Mouse (Mus musculus) embryonic facial prominence, embryonic 12.5 days (tissue): ENCODE data around the gene Hmx3. TPM values are rescaled to one million over a fixed set of nuclear protein-coding genes. Genes with fewer than 3 reads are reported as not detected.

Experiments used
- ATAC-seq: fragments of 200-750 bp; cut with Nextera tagmentation; 2 replicates; pipeline ENCODE4 v1.8.0; 2017; ENCODE audit not compliant: insufficient number of reproducible peaks, insufficient read depth, low FRiP score, low TSS enrichment
- H3K27ac ChIP-seq: fragments of 300-500 bp; sonication (generic); 2 replicates; pipeline ENCODE4 v1.5.1; 2016; ENCODE audit warnings: mild to moderate bottlenecking
- H3K27me3 ChIP-seq: fragments of 300-500 bp; sonication (generic); 2 replicates; pipeline ENCODE4 v1.6.1; 2016; ENCODE audit warnings: mild to moderate bottlenecking, moderate library complexity
- H3K36me3 ChIP-seq: fragments of 300-500 bp; sonication (generic); 2 replicates; pipeline ENCODE4 v1.6.1; 2016; ENCODE audit warnings: mild to moderate bottlenecking
- H3K4me1 ChIP-seq: fragments of 300-500 bp; sonication (generic); 2 replicates; pipeline ENCODE4 v1.6.1; 2016
- H3K4me2 ChIP-seq: fragments of 300-500 bp; sonication (generic); replicated peaks from 2 replicates; pipeline ENCODE4 v1.6.1; 2016; ENCODE audit warnings: mild to moderate bottlenecking, moderate library complexity
- H3K4me3 ChIP-seq: fragments of 300-500 bp; sonication (generic); 2 replicates; pipeline ENCODE4 v1.5.1; 2016; ENCODE audit warnings: mild to moderate bottlenecking
- H3K9ac ChIP-seq: fragments of 300-500 bp; sonication (generic); 2 replicates; pipeline ENCODE4 v1.6.1; 2016; ENCODE audit warnings: mild to moderate bottlenecking, moderate library complexity
- H3K9me3 ChIP-seq: fragments of 300-500 bp; sonication (generic); 2 replicates; pipeline ENCODE4 v1.6.1; 2016; ENCODE audit warnings: mild to moderate bottlenecking, moderate library complexity
- WGBS: fragments of 180-500 bp; shearing (Covaris S2); methylation state at CpG from one replicate; pipeline ENCODE4 v1.1.7; 2016; 5-methylcytosine and 5-hydroxymethylcytosine counted together
- polyA plus RNA-seq: library from polyadenylated mRNA; unstranded; fragments of >200 nt; fragmentation: Nextera tagmentation; extraction: Ambion mirVana; gene quantifications from 2 replicates; pipeline ENCODE4 v1.2.1, GENCODE M21; 2016

Gene Hmx3
- polyA plus RNA-seq, 1 experiment from 2014 or later, result 0.22 TPM

DNA sequence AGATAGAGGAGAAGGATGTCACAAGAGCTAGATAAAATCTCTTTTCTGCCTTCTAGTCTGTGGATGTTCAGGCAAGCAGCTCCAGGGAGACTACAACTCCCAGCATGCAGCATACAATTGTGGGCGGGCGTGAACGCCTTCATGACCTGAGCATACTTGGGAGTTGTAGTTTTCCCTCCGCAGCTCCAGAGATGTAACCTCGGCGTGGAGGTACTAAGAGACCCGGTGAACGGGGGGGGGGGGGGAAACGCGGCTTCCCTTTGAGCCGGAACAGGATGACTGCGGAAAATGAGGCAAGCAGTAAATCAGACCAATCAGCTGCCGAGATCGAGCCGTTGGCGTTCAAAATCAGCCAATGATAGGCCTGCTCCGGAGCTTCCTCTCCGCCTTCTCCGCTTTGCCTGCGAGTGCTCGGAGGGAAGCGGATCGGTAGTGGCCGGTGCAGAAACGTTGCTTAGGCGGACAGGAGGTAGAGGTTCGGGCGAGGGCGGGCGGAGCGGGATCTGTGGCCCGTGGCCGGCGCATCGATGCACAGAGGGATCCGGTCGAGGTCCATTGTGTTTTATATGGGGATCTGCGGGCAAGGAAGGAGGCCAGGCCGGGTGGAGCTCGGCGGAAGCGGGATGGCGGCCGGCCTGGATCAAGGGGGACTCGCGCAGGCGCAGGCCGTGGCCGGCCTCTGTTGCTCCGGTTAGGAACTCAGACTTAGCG is 17.5 kb downstream of the Hmx3 start, which contains the start of gene Bub3:
TSS of gene Bub3 (plus strand) at position 237 of the 711 bp plus-strand sequence.
- WGBS, result under 1% methylated on average over 43 of the region's 51 CpGs
- H3K4me2 ChIP-seq, result peak within 1 kb of the TSS; percentile 60
- H3K27me3 ChIP-seq, result peaks cover 28% of the 10 kb centered on the region
- H3K9ac ChIP-seq, result peak within 1 kb of the TSS; percentile 84
- peak within 1 kb of the TSS; percentile 81 for H3K4me3 ChIP-seq
- H3K27ac ChIP-seq, result peak within 1 kb of the TSS; percentile 89
- no peaks in the 10 kb centered on the region for H3K9me3 ChIP-seq
- peak; percentile 97 for ATAC-seq
- H3K4me1 ChIP-seq, result peaks cover 7% of the 10 kb centered on the region; the same call in 1 of the 2 replicates
- peaks cover 24% of the 10 kb centered on the region for H3K36me3 ChIP-seq

- H3K27me3 ChIP-seq, result peaks cover 23% of the 10 kb centered on the region
- H3K4me3 ChIP-seq, result peak overlapping the region; percentile 81
- H3K9me3 ChIP-seq, result no peaks in the 10 kb centered on the region
- H3K4me2 ChIP-seq, result peak overlapping the region; percentile 60
- under 1% methylated on average over 14 of the region's 14 CpGs for WGBS
- peak overlapping the region; percentile 84 for H3K9ac ChIP-seq
- ATAC-seq, result peak; percentile 45; the same call in 1 of the 2 replicates
- peak overlapping the region; percentile 89 for H3K27ac ChIP-seq
- H3K36me3 ChIP-seq, result peaks cover 24% of the 10 kb centered on the region
- peaks cover 7% of the 10 kb centered on the region; the same call in 1 of the 2 replicates for H3K4me1 ChIP-seq
These were observed 18.0 kb downstream of the Hmx3 start for GRCm38 (mm10) chr7:131560697-131561042.

GRCm38 (mm10) chr7:131575246-131575645 is 32.6 kb downstream of the Hmx3 start:
- H3K4me1 ChIP-seq, result no peaks in the 10 kb centered on the region
- no peaks in the 10 kb centered on the region for H3K27me3 ChIP-seq
- no peak overlapping the region for H3K27ac ChIP-seq
- no peak overlapping the region for H3K4me2 ChIP-seq
- no peak for ATAC-seq
- WGBS, result 75% methylated on average over 6 of the region's 6 CpGs
- H3K4me3 ChIP-seq, result no peak overlapping the region
- H3K36me3 ChIP-seq, result peaks cover 23% of the 10 kb centered on the region
- no peaks in the 10 kb centered on the region for H3K9me3 ChIP-seq
- H3K9ac ChIP-seq, result no peak overlapping the region

DNA sequence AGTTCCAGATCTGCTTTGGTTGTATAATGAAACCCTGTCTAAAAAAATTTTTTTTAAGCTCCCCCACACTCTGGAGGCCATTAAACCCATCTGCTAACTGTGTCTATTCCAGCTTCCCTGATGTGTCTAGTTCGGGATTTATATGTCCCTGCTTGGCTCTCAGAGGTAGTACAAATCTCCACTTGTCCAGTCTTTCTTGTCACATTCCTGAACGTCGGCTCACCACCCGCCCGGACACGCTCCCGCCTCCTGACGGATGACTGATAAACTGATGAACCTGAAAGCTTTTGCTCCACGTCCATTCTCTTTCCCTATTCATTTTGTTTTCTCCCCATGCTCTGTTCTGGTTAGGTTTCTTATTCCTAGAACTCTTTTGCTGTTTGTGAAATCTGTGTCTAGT is 39.5 kb downstream of the Hmx3 start:
- Histone ChIP-seq H3K9me3 (no peaks in the 10 kb centered on the region), H3K4me2 (no peak overlapping the region), H3K9ac (no peak overlapping the region), H3K36me3 (no peaks in the 10 kb centered on the region), H3K27me3 (no peaks in the 10 kb centered on the region), H3K4me1 (no peaks in the 10 kb centered on the region), H3K27ac (no peak overlapping the region), H3K4me3 (no peak overlapping the region)
- 78% methylated on average over 9 of the region's 9 CpGs for WGBS
- ATAC-seq, result no peak

- Histone ChIP-seq H3K9me3 (no peaks in the 10 kb centered on the region), H3K4me1 (no peaks in the 10 kb centered on the region), H3K27ac (no peak overlapping the region), H3K4me2 (no peak overlapping the region), H3K36me3 (no peaks in the 10 kb centered on the region), H3K4me3 (no peak overlapping the region), H3K9ac (no peak overlapping the region), H3K27me3 (no peaks in the 10 kb centered on the region)
- no peak for ATAC-seq
- WGBS, result 49% methylated on average over 5 of the region's 5 CpGs
These were observed 42.9 kb downstream of the Hmx3 start for GRCm38 (mm10) chr7:131585551-131585950.

Other genes starting within 250 kb of the Hmx3 start
- not detected in 2 replicates for gene Cuzd1, start 220.6 kb upstream of the Hmx3 start, polyA plus RNA-seq
- not detected in 2 replicates for gene Fam24b, start 213.4 kb upstream of the Hmx3 start, polyA plus RNA-seq
- gene Fam24a, start 209.0 kb upstream of the Hmx3 start, polyA plus RNA-seq, result not detected in 2 replicates
- 21.0 and 23.4 TPM in 2 replicates for gene 2310057M21Rik, start 180.1 kb upstream of the Hmx3 start, polyA plus RNA-seq
- gene Pstk, start 171.7 kb upstream of the Hmx3 start, polyA plus RNA-seq, result 77.0 and 82.0 TPM in 2 replicates
- gene Ikzf5, start 132.3 kb upstream of the Hmx3 start, polyA plus RNA-seq, result 16.1 and 16.3 TPM in 2 replicates
- gene Acadsb, start 132.3 kb upstream of the Hmx3 start, polyA plus RNA-seq, result 98.8 and 116 TPM in 2 replicates
- 0.38 and 0.41 TPM in 2 replicates for gene Hmx2, start 5.9 kb downstream of the Hmx3 start, polyA plus RNA-seq
- 239 and 243 TPM in 2 replicates for gene Bub3, start 17.4 kb downstream of the Hmx3 start, polyA plus RNA-seq